Mouse (Mus musculus) embryonic facial prominence, embryonic 13.5 days (tissue): Measurements from ENCODE around the gene Col5a1. TPM values are rescaled to one million over a fixed set of nuclear protein-coding genes. Genes with fewer than 3 reads are reported as not detected.

ENCODE experiments used
- ATAC-seq: fragments of 200-750 bp; cut with Nextera tagmentation; 2 replicates; pipeline ENCODE4 v1.8.0; 2017; ENCODE audit warnings: low read depth; ENCODE audit not compliant: insufficient number of reproducible peaks, insufficient read depth, low FRiP score, low TSS enrichment
- H3K27ac ChIP-seq: fragments of 300-500 bp; sonication (generic); 2 replicates; pipeline ENCODE4 v1.5.1; 2015; ENCODE audit warnings: moderate library complexity, mild to moderate bottlenecking, inconsistent platforms
- H3K27me3 ChIP-seq: fragments of 300-500 bp; sonication (generic); 2 replicates; pipeline ENCODE4 v1.6.1; 2015; ENCODE audit warnings: mild to moderate bottlenecking, inconsistent platforms
- H3K36me3 ChIP-seq: fragments of 300-500 bp; sonication (generic); 2 replicates; pipeline ENCODE4 v1.6.1; 2015; ENCODE audit warnings: mild to moderate bottlenecking, inconsistent platforms
- H3K4me1 ChIP-seq: fragments of 300-500 bp; sonication (generic); 2 replicates; pipeline ENCODE4 v1.6.1; 2015; ENCODE audit warnings: inconsistent platforms
- H3K4me2 ChIP-seq: fragments of 300-500 bp; sonication (generic); 2 replicates; pipeline ENCODE4 v1.6.1; 2015; ENCODE audit warnings: moderate library complexity, mild to moderate bottlenecking, inconsistent platforms
- H3K4me3 ChIP-seq: fragments of 300-500 bp; sonication (generic); 2 replicates; pipeline ENCODE4 v1.5.1; 2015; ENCODE audit warnings: mild to moderate bottlenecking, inconsistent platforms
- H3K9ac ChIP-seq: fragments of 300-500 bp; sonication (generic); 2 replicates; pipeline ENCODE4 v1.6.1; 2015; ENCODE audit warnings: mild to moderate bottlenecking, inconsistent platforms
- H3K9me3 ChIP-seq: fragments of 300-500 bp; sonication (generic); 2 replicates; pipeline ENCODE4 v1.6.1; 2016; ENCODE audit warnings: inconsistent platforms
- WGBS: fragments of 180-500 bp; shearing (Covaris S2); methylation state at CpG from one replicate; pipeline ENCODE4 v1.1.7; 2015; ENCODE audit warnings: mixed read lengths; 5-methylcytosine and 5-hydroxymethylcytosine counted together
- polyA plus RNA-seq: library from polyadenylated mRNA; unstranded; fragments of >200 nt; fragmentation: Nextera tagmentation; extraction: Ambion mirVana; gene quantifications from 2 replicates; pipeline ENCODE4 v1.2.1, GENCODE M21; 2015

The Col5a1 gene
- polyA plus RNA-seq, 1 experiment from 2014 or later: 104 TPM

DNA sequence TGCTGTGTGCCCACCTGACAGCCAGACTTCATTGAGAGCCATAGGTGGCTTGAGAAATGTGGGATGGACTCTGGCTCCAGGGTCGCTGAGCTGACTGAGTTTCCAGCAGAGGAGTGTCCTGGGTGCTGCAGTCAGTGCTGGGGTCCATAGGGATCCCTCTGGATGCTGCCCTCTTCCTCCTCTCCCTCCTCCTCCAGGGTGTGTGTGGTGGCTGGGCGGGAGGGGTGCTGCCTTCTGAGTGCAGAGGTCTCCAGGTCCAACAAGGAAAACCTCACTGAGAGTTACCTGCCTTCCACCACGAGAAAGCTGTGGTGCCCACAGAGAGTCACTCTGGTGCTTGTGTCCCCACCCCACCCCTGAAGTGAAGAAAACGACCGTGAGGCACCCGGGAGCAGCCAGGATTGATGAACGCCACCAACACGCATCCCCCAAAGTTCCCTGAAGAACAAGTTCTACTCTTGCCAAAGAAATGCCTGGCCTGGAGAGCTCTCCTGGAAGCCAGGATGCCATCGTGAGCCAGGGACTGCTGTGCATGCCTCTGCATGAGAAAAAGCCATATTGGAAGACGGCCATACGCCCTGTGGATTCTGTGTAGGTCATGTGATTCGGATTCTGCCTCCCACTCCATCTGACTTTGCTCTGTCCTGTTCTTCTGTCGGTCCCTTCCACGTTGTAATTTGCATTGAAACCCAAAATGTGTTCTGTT, 152.3 kb downstream of the Col5a1 start:
- Histone ChIP-seq H3K36me3 (peaks cover 62% of the 10 kb centered on the region), H3K4me3 (no peak overlapping the region), H3K9me3 (no peaks in the 10 kb centered on the region), H3K4me1 (peaks cover 11% of the 10 kb centered on the region; the same call in 1 of the 2 replicates), H3K9ac (no peak overlapping the region), H3K4me2 (no peak overlapping the region), H3K27ac (no peak overlapping the region; the same call in 1 of the 2 replicates), H3K27me3 (no peaks in the 10 kb centered on the region)
- WGBS: 85% methylated on average over 14 of the region's 14 CpGs
- no peak for ATAC-seq

DNA sequence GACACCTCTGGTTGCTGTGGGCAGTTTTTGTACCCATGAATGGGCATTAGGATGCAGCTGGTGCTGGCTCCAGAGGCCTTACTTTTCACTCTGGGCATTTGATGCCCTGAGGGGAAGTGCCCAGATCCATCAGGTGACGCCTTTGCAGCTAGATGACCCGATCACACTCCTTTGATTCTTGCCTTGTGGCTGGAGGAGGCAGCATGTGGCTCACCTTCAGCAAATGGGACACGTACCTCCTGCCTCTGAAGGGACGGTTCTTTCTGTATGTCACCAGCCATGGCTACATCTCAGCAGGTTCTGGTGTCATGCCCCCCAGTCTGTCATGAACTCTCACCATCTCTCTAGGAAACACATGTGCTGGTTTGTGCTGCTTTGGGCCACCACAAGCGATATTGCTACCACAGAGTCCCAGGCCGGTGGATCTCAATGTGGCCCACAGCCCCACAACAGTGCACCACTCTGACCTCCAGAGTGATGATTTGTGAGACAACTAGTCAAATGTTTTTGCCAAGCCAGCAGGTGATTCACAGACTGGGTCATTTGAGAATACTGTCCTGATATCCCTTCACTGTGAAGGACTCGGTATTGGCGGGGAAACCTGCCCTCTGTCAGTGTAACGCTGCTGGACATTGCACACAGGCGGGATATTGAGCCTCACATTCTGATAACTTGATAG, 153.6 kb downstream of the Col5a1 start:
- WGBS: 95% methylated on average over 10 of the region's 10 CpGs
- Histone ChIP-seq H3K9ac (no peak overlapping the region), H3K36me3 (peaks cover 50% of the 10 kb centered on the region), H3K27me3 (no peaks in the 10 kb centered on the region), H3K4me2 (no peak overlapping the region), H3K9me3 (no peaks in the 10 kb centered on the region), H3K4me3 (no peak overlapping the region), H3K4me1 (peaks cover 11% of the 10 kb centered on the region; the same call in 1 of the 2 replicates), H3K27ac (no peak overlapping the region)
- ATAC-seq: no peak

DNA sequence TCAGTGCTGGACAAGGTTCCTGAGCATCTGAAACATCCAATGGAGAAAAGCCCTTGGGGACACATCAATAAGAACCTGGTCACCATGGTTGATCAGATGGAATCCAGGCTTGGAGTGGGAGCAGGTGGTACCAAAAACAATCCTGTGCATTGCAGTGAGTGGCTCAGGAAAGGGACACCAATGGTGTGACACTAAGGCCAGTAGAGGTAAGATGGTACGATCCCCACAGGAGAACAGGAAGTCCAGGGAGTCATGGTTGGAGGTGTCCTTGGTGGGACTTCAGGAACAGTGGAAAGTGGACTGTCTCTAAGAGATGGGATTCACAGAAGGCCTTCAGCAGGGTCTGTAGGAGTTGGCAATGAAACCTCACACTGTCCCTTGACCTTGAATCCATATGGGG, 154.2 kb downstream of the Col5a1 start:
- Histone ChIP-seq H3K9me3 (no peaks in the 10 kb centered on the region), H3K4me1 (peaks cover 11% of the 10 kb centered on the region; the same call in 1 of the 2 replicates), H3K4me2 (no peak overlapping the region), H3K27ac (no peak overlapping the region), H3K27me3 (no peaks in the 10 kb centered on the region), H3K9ac (no peak overlapping the region), H3K36me3 (peaks cover 43% of the 10 kb centered on the region), H3K4me3 (no peak overlapping the region)
- WGBS: 96% methylated on average over 1 of the region's 1 CpGs
- no peak for ATAC-seq

DNA sequence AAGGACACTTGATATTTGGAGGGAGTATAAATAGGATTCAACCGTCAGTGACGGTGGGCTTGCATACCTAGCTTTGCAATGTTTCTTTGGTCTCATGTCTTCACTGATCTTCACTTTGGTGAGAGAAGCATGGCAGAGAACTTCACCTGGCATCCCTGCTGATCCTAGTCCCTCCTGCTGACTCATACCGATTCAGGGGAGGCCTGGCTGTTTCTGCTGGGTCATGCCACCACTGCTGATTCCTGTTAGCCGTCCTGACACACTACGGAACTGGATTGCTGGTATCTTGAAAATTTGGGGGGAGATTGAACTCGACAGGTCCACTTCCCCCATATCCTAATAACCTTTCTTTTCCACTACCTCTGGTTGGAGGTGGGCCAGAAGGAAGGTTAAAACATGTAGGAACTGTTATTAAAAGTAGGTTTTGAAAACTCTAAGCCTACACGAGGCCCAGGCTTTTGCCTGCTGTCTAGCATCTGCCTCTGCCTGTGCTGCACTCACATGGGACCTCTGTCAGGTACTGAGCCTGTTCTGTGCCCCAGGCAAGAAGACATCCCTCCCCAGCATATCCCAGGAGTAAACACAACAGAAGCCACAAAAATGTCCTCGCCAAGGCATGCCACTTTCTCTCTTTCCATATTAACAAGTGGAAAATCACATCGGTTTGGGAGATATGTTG, 158.8 kb downstream of the Col5a1 start:
- Histone ChIP-seq H3K4me1 (no peaks in the 10 kb centered on the region), H3K9ac (no peak overlapping the region), H3K4me3 (no peak overlapping the region), H3K36me3 (no peaks in the 10 kb centered on the region; the same call in 1 of the 2 replicates), H3K27me3 (no peaks in the 10 kb centered on the region), H3K27ac (no peak overlapping the region), H3K4me2 (no peak overlapping the region), H3K9me3 (no peaks in the 10 kb centered on the region)
- ATAC-seq: no peak
- 84% methylated on average over 9 of the region's 9 CpGs for WGBS

DNA sequence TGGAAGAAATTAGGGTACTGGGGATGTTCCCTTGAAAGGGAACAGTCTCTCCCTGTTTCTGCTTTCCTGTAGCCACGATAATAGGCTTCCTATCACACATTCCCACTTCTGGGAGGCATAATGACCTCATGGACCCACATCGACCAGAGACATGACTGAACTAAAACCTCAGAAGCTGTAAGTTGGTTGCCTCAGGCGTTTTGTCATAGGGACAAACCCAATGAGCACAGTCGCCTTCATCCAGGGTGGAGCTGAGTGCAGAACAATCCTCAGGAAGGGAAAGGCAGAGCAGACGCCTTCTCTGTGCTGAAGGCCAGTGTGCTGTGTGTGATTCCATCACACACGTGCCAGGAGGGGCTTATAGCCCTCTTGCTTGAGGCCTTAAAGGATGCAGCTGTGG, 160.1 kb downstream of the Col5a1 start:
- H3K4me1 ChIP-seq: no peaks in the 10 kb centered on the region
- no peak for ATAC-seq
- no peak overlapping the region for H3K4me3 ChIP-seq
- H3K9me3 ChIP-seq: no peaks in the 10 kb centered on the region
- 55% methylated on average over 6 of the region's 6 CpGs for WGBS
- no peaks in the 10 kb centered on the region for H3K36me3 ChIP-seq
- no peaks in the 10 kb centered on the region for H3K27me3 ChIP-seq
- no peak overlapping the region for H3K4me2 ChIP-seq
- H3K27ac ChIP-seq: no peak overlapping the region
- no peak overlapping the region for H3K9ac ChIP-seq

DNA sequence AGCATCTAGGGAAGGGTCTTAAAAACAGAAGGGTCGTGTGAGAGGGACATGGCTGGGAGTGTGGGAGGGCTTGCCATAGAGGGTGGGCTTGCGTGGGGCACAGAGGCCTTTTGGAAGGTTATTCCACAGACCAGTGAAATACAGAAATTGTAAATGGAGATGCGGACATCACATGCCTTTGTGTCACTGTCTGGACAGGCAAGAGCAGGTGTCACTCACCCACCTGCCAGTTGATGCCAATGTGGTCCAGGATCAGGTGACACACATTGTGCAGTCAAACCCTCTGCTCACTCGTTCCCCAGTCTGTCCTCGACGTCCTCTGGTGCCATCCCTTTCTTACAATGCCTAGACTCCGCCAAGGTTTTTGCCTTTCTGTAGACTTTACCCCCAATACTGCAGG, 160.9 kb downstream of the Col5a1 start:
- H3K27ac ChIP-seq: no peak overlapping the region
- no peak overlapping the region for H3K9ac ChIP-seq
- H3K4me3 ChIP-seq: no peak overlapping the region
- H3K4me2 ChIP-seq: no peak overlapping the region
- H3K27me3 ChIP-seq: no peaks in the 10 kb centered on the region
- H3K9me3 ChIP-seq: no peaks in the 10 kb centered on the region
- H3K36me3 ChIP-seq: no peaks in the 10 kb centered on the region
- no peaks in the 10 kb centered on the region for H3K4me1 ChIP-seq
- WGBS: 71% methylated on average over 7 of the region's 7 CpGs
- ATAC-seq: no peak

DNA sequence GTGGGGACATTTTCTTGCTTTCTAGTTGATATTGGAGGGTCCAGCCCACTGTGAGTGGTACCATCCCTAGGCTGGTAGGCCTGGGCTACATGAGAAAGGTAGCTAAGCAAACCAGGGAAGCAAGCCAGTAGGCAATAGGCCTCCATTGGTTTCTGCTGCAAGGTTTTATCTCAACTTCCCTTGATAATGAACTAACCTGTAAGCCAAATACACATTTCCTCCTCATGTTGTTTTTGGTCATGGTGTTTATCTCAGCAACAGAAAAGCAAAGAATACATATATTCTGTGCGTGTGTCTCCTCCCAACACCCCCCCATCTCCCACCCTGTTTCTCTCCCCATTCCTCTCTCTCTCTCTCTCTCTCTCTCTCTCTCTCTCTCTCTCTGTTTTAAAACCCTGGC, 173.7 kb downstream of the Col5a1 start:
- Histone ChIP-seq H3K27me3 (no peaks in the 10 kb centered on the region), H3K4me3 (no peak overlapping the region), H3K9me3 (no peaks in the 10 kb centered on the region), H3K9ac (no peak overlapping the region), H3K4me2 (no peak overlapping the region), H3K27ac (no peak overlapping the region), H3K36me3 (no peaks in the 10 kb centered on the region), H3K4me1 (no peaks in the 10 kb centered on the region)
- WGBS: 71% methylated on average over 1 of the region's 1 CpGs
- ATAC-seq: no peak

DNA sequence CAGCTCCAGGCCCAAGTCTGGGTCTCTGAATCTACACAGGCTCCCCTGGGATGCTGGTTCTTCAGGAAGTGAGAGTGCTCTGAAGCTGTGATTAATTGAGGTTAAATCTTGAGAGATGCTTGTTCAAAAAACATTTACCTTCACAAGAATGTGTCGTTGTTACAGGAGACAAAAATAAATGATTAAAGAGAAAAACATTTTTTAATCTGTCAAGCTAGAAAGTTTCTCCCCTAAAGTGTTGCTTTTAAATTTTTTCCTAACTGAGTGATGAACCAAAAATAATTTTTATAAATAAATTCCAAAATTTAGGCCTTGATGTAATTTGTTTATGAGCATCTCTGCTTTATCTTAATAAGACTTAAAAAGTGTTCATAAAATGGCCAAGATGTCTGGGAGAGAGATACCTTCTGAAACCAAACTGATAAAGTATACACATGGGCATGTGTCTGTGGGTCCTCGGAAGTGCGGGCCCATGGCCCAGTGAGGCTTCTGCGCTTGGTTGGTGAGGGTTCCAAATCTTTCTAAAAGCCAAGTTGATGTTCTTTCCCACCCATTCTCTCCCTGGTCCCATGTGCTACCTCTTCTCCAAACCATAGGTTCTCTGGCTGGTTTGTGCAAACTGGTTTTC, 177.6 kb downstream of the Col5a1 start:
- no peaks in the 10 kb centered on the region for H3K9me3 ChIP-seq
- no peak overlapping the region for H3K4me3 ChIP-seq
- H3K36me3 ChIP-seq: no peaks in the 10 kb centered on the region
- ATAC-seq: no peak
- WGBS: 90% methylated on average over 4 of the region's 4 CpGs
- no peak overlapping the region for H3K4me2 ChIP-seq
- 0 out of 2 replicates have a peak, but pooled peaks cover 4% of the 10 kb centered on the region for H3K4me1 ChIP-seq
- no peaks in the 10 kb centered on the region for H3K27me3 ChIP-seq
- no peak overlapping the region for H3K9ac ChIP-seq
- no peak overlapping the region for H3K27ac ChIP-seq

DNA sequence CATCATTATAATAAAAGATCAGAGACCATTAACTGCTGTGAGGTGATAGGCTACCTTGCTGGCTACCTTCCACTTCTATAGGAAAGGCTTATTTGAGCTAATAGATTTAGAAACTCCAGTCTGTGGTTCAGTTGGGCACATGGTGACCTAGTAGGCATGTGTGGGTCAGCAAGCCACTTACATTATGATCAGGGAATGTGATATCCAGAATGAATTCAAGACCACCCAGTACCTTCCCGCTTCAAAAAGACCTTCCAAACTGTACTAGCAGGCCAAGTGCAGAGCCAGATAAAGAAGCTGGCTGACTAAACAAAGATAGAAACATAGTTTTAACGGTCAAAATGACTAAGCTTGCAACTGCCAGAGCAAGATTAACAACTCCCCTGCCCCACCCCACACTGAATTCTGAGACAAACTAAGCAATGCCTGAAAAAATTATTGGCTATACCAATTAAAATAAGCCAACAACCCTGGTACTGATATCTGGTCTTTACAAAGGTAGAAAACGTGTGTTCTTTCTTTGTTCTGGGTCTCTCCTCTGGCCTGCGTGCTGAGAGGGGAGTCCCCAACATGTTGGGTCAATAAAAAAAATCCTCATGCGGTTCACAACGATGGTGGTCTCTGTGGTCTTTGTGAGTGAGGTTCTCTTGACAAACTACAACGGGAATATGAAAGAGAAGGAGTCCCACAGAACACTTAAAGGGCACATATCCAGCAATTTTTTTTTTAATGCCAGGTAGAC, 178.3 kb downstream of the Col5a1 start:
- Histone ChIP-seq H3K9ac (no peak overlapping the region), H3K4me3 (no peak overlapping the region), H3K4me1 (0 out of 2 replicates have a peak, but pooled peaks cover 4% of the 10 kb centered on the region), H3K27me3 (no peaks in the 10 kb centered on the region), H3K36me3 (no peaks in the 10 kb centered on the region), H3K4me2 (no peak overlapping the region), H3K9me3 (no peaks in the 10 kb centered on the region), H3K27ac (no peak overlapping the region)
- ATAC-seq: no peak
- WGBS: 80% methylated on average over 7 of the region's 7 CpGs

DNA sequence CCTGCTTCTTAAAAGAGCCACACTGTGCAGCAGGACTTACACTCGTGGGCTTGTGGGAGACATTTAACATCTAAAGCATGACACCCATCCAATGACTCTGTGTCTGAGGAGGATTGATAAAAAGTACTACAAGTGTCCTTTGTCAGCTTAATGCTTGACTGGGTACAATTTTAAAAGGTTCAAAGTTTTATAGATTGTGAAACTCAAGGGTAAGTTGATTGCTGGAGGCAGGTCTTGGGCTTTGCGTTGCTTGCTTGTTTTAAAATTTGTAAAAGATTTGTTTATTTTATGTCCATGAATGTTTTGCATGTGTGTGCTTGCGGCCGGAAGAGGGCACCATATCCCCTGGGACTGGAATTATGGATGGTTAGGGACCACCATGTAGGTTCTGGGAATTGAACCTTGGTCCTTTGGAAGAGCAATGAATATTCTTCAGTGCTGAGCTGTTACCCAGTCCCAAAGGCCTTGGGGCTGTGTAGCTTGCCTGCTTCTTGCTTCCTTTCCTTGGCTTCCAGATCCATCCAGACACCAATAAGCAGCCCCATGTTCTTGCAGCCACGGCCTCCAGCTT, 178.9 kb downstream of the Col5a1 start:
- Histone ChIP-seq H3K27me3 (no peaks in the 10 kb centered on the region), H3K36me3 (no peaks in the 10 kb centered on the region), H3K27ac (no peak overlapping the region), H3K4me3 (no peak overlapping the region), H3K4me2 (no peak overlapping the region), H3K9me3 (no peaks in the 10 kb centered on the region), H3K4me1 (0 out of 2 replicates have a peak, but pooled peaks cover 4% of the 10 kb centered on the region), H3K9ac (no peak overlapping the region)
- WGBS: 85% methylated on average over 5 of the region's 5 CpGs
- no peak for ATAC-seq

DNA sequence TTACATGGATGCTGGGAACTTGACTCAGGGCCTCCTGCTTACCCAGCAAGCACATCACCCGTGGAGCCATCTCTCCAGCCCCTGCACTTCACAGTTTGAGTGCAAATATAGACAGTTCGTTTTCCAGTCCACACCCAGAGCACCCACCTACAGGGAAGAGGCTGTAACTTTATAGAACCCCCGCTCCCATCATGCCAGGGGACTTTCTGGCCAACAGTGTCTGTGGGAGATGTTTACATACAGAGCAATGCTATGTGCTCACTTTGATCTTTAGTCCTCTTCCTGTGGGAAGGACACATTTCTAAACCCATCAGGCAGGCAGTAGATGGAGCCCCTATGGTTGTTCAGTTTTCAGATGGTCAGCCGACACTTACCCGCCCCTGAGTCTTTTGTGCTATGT, 180.5 kb downstream of the Col5a1 start:
- Histone ChIP-seq H3K36me3 (no peaks in the 10 kb centered on the region), H3K4me3 (no peak overlapping the region), H3K9me3 (no peaks in the 10 kb centered on the region), H3K27me3 (no peaks in the 10 kb centered on the region), H3K9ac (no peak overlapping the region), H3K4me2 (no peak overlapping the region), H3K27ac (no peak overlapping the region), H3K4me1 (0 out of 2 replicates have a peak, but pooled peaks cover 4% of the 10 kb centered on the region)
- 84% methylated on average over 5 of the region's 5 CpGs for WGBS
- no peak for ATAC-seq
